Mouse (Mus musculus) midbrain, embryonic 12.5 days (tissue): ENCODE results near the gene Psmc3ip. TPM values are rescaled to one million over a fixed set of nuclear protein-coding genes. Genes with fewer than 3 reads are reported as not detected.

Experiments
- ATAC-seq: fragments of 200-750 bp; cut with Nextera tagmentation; 2 replicates; pipeline ENCODE4 v1.8.0; 2017; ENCODE audit warnings: low read depth, moderate TSS enrichment, moderate library complexity; ENCODE audit not compliant: low FRiP score
- H3K27ac ChIP-seq: fragments of 300-500 bp; sonication (generic); replicated peaks from 2 replicates; pipeline ENCODE4 v1.5.1; 2016; ENCODE audit warnings: mild to moderate bottlenecking
- H3K27me3 ChIP-seq: fragments of 300-500 bp; sonication (generic); 2 replicates; pipeline ENCODE4 v1.6.1; 2016; ENCODE audit warnings: mild to moderate bottlenecking
- H3K36me3 ChIP-seq: fragments of 300-500 bp; sonication (generic); 2 replicates; pipeline ENCODE4 v1.6.1; 2016
- H3K4me1 ChIP-seq: fragments of 300-500 bp; sonication (generic); 2 replicates; pipeline ENCODE4 v1.6.1; 2016
- H3K4me2 ChIP-seq: fragments of 300-500 bp; sonication (generic); replicated peaks from 2 replicates; pipeline ENCODE4 v1.6.1; 2016; ENCODE audit warnings: mild to moderate bottlenecking, moderate library complexity
- H3K4me3 ChIP-seq: fragments of 300-500 bp; sonication (generic); 2 replicates; pipeline ENCODE4 v1.5.1; 2016; ENCODE audit warnings: mild to moderate bottlenecking
- H3K9ac ChIP-seq: fragments of 300-500 bp; sonication (generic); replicated peaks from 2 replicates; pipeline ENCODE4 v1.6.1; 2016; ENCODE audit warnings: mild to moderate bottlenecking, moderate library complexity
- H3K9me3 ChIP-seq: fragments of 300-500 bp; sonication (generic); 2 replicates; pipeline ENCODE4 v1.6.1; 2016; ENCODE audit warnings: mild to moderate bottlenecking
- WGBS: fragments of 180-500 bp; shearing (Covaris S2); methylation state at CpG from one replicate; pipeline ENCODE4 v1.1.7; 2016; 5-methylcytosine and 5-hydroxymethylcytosine counted together
- polyA plus RNA-seq: library from polyadenylated mRNA; unstranded; fragments of >200 nt; fragmentation: Nextera tagmentation; extraction: Ambion mirVana; gene quantifications from 2 replicates; pipeline ENCODE4 v1.2.1, GENCODE M21; 2016

Psmc3ip gene
- polyA plus RNA-seq, 1 experiment from 2014 or later, result 41.7 TPM

DNA sequence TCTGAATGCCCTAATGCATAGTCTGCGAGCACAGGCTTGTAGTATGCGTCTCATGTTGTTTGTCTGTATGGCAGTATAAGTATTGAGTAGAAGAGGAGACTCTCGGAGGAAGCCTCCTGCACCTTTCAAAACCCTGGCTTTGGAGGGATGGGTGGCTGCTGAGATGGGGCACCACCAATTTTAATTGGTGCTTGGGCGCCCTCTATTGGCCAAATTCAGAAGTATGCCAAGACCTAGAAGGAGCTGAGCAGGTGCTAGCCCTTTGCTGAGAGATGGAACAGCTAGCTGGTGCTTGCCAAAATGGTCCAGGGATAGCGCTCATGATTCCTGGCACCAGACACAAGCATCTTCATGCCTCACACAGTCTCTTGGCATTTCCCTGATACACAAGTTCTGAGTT lies 37.4 kb downstream of the Psmc3ip start:
- no peak for ATAC-seq
- Histone ChIP-seq H3K27me3 (no peaks in the 10 kb centered on the region), H3K4me3 (no peak overlapping the region), H3K9ac (no peak overlapping the region), H3K9me3 (no peaks in the 10 kb centered on the region), H3K4me2 (no peak overlapping the region), H3K4me1 (no peaks in the 10 kb centered on the region), H3K27ac (no peak overlapping the region), H3K36me3 (peaks cover 82% of the 10 kb centered on the region)
- 32% methylated on average over 5 of the region's 5 CpGs for WGBS

DNA sequence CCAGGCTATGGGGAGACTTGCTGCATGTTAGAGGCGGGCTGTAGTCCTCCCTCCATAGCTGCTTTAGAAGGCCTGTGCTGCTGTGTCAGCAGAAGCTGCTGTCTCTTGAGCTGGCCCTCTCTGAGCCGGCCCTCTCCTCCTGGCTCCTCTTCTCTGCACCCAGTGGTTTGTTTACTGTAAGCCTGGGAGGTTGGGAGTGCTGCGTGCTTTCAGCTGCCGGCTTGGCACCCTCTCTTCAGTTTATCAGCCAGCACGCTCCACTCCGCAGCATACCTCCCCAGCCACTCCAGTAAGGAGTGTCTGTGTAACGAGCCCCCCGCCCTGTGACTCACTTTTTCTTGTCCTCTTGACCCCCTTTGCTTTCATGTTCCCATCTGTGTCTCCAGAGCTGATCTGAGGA lies 38.4 kb downstream of the Psmc3ip start:
- peaks cover 81% of the 10 kb centered on the region for H3K36me3 ChIP-seq
- no peak for ATAC-seq
- 64% methylated on average over 8 of the region's 8 CpGs for WGBS

DNA sequence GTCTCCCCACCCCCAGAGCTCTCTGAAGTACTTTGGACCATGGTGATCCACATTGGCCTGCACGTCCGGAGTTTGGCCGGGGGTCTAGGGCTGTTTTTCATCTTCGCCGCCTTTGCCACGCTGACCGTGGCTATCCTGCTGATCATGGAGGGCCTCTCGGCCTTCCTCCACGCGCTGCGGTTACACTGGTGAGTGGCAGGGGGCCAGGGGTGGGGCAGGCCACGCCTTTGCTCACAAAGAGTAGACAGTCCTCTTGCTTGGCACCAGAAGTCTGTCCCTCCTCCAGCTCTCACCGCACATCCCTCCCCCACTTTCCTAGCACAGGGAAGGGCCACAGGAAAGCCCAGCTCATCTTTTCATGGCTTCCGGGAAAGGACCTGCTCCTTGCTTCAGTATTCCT lies 39.8 kb downstream of the Psmc3ip start:
- Histone ChIP-seq H3K9ac (no peak overlapping the region), H3K4me3 (no peak overlapping the region), H3K4me2 (no peak overlapping the region), H3K36me3 (peaks cover 81% of the 10 kb centered on the region), H3K27ac (no peak overlapping the region), H3K27me3 (no peaks in the 10 kb centered on the region), H3K4me1 (no peaks in the 10 kb centered on the region), H3K9me3 (no peaks in the 10 kb centered on the region)
- ATAC-seq, result no peak
- 85% methylated on average over 14 of the region's 14 CpGs for WGBS

More for the DNA sequence above, 38.4 kb downstream of the Psmc3ip start:
- Histone ChIP-seq H3K27me3 (no peaks in the 10 kb centered on the region), H3K4me1 (no peaks in the 10 kb centered on the region), H3K9ac (no peak overlapping the region), H3K9me3 (no peaks in the 10 kb centered on the region), H3K4me2 (no peak overlapping the region), H3K27ac (no peak overlapping the region), H3K4me3 (no peak overlapping the region)

DNA sequence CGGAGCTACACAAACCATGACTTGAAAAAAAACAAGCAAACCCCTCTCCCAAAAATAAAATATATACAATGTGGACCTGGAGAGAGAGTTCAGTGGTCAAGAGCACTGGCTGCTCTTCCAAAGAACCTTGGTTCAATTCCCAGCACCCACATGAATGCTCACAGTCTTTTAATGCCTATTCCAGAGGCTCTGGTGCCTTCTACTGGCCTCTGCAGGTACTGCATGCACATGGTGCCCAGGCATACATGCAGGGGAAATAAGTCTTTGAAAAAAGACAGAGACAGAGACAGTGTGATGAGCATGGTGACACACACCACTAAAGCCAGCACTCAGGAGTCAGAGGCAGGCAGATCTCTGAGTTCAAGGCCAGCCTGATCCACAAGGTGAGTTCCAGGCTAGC lies 41.3 kb downstream of the Psmc3ip start:
- H3K9ac ChIP-seq, result no peak overlapping the region
- peaks cover 81% of the 10 kb centered on the region for H3K36me3 ChIP-seq
- H3K4me2 ChIP-seq, result no peak overlapping the region
- no peaks in the 10 kb centered on the region for H3K4me1 ChIP-seq
- no peaks in the 10 kb centered on the region for H3K27me3 ChIP-seq
- ATAC-seq, result no peak
- no peak overlapping the region for H3K4me3 ChIP-seq
- no peak overlapping the region for H3K27ac ChIP-seq
- H3K9me3 ChIP-seq, result no peaks in the 10 kb centered on the region
- WGBS, result 95% methylated on average over 1 of the region's 1 CpGs

DNA sequence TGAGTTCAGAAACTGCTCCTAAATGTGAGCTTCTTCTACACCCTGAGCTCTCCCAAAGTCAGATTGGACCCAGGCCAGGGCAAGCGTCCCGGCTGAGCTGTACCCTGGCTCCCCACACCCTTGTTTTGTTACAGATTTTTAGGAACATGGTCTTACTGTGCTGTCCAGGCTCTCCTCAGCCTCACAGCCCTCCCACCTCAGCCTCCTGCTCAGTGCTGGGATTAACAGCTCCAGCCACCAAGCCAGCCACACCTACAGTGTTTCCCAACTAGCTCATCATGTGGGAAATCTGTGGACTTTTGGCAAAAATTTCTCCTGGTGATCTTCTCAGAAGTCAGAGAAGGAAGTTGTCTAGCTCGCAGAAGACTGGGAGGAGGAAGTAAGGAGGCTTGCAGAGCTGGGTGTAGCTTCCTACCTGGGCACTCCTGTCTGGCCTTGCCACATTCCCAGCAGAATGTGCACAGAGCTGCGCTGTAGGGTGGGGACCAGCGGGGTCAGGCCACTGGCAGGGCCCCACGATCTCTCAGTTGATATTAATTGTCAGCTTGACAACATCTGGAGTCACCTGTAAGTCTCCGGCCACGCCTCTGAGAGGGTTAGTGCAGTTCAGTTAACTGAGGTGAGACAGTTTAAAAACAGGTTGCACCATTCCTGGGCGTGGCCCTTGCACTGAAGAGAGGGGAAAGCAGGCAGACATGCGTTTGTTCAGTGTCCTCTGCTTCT lies 42.3 kb downstream of the Psmc3ip start:
- 93% methylated on average over 10 of the region's 10 CpGs for WGBS
- Histone ChIP-seq H3K27me3 (no peaks in the 10 kb centered on the region), H3K4me1 (no peaks in the 10 kb centered on the region), H3K4me2 (no peak overlapping the region), H3K27ac (no peak overlapping the region), H3K9ac (no peak overlapping the region), H3K36me3 (peaks cover 84% of the 10 kb centered on the region), H3K9me3 (no peaks in the 10 kb centered on the region), H3K4me3 (no peak overlapping the region)
- no peak for ATAC-seq

DNA sequence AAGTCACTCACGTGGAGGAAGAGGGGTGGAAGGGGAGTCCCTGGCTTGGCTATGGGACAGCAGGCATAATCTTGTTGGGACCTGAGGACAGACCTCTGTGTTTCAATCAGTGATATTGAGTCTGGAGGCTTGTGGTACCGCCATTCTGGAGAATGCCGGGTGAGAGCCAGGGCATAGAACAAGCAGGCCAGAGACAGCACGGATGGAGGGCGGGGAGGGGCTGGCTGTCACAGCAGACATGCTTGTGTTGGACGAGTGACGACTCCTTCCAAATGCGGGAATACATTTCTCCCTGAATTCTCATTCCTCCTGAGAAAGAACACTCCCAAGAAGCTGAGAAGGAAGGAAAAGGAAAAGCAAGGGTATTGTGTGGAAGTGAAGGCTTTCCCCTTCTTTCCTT lies 43.6 kb downstream of the Psmc3ip start:
- Histone ChIP-seq H3K4me2 (no peak overlapping the region), H3K9me3 (no peaks in the 10 kb centered on the region), H3K36me3 (peaks cover 89% of the 10 kb centered on the region), H3K27me3 (no peaks in the 10 kb centered on the region), H3K9ac (no peak overlapping the region), H3K4me3 (no peak overlapping the region), H3K27ac (no peak overlapping the region), H3K4me1 (no peaks in the 10 kb centered on the region)
- ATAC-seq, result no peak
- 88% methylated on average over 8 of the region's 8 CpGs for WGBS

DNA sequence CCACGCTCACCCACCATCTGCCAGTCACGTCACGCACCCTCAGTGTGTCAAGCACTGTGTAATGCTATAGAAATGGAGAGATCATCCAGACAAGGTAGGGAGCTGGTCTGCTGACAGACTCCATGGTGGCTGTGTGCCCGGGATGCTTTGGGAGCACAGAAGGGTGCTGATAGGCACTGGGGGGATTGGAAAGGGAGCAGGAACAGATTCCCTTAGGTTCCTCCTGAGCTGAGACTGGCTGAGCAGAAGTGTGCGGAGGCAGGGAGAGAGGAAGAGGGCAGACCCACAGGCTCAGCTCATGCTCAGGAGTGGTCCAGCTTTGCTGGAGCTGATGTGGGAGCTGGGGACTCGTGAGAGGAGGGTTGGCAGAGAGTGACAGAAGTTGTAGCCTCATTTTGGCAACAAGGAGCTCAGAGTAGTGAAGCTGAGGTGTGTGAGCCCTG lies 44.2 kb downstream of the Psmc3ip start:
- H3K9ac ChIP-seq, result no peak overlapping the region
- H3K36me3 ChIP-seq, result peaks cover 91% of the 10 kb centered on the region
- no peak for ATAC-seq
- no peak overlapping the region for H3K27ac ChIP-seq
- H3K9me3 ChIP-seq, result no peaks in the 10 kb centered on the region
- WGBS, result 85% methylated on average over 6 of the region's 6 CpGs
- no peaks in the 10 kb centered on the region for H3K27me3 ChIP-seq
- H3K4me3 ChIP-seq, result no peak overlapping the region
- H3K4me1 ChIP-seq, result no peaks in the 10 kb centered on the region
- no peak overlapping the region for H3K4me2 ChIP-seq

DNA sequence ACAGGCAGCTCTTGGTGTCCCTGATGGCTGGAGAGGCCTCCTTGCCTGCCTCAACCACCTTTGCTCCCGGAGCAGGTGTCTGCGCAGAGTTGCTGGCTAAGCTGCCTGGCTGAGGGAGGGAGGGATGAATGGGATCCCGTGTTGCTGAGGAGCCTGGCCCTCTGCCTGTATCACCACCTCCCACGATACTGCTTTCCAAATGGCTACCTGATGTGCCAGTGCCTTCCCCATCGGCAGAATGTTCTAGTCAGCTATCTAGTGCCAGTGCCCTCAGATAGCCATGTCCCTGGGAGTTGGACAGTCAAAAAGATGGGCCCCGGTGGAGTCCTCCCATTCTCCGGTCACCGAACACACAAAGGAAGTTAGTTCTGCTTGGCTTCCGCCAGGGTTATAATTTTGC lies 44.9 kb downstream of the Psmc3ip start:
- Histone ChIP-seq H3K27ac (no peak overlapping the region), H3K36me3 (peaks cover 94% of the 10 kb centered on the region)
- no peak for ATAC-seq

DNA sequence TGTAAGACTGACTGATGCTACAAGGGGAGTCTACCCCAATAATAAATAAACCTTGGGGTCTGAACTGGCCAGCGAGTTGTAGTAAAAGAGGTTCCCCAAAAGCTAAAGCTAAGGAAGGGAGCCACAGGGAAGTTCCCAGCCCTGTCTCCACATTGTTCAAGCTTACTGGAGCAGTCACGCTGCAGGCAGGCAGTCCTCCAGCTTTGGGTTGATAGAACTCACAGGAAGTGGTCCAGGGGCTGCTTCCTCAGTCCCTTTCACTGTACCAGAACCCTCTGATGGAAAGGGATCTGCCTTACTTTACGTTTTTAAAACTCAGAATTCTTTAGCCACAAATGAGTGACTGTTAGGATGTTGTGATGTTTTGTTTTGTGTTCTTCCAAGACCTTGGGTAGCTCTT lies 47.7 kb downstream of the Psmc3ip start:
- Histone ChIP-seq H3K4me3 (no peak overlapping the region), H3K27me3 (no peaks in the 10 kb centered on the region), H3K4me1 (no peaks in the 10 kb centered on the region), H3K9ac (no peak overlapping the region), H3K9me3 (no peaks in the 10 kb centered on the region), H3K4me2 (no peak overlapping the region), H3K27ac (no peak overlapping the region), H3K36me3 (peaks cover 97% of the 10 kb centered on the region)
- ATAC-seq, result no peak
- 83% methylated on average over 3 of the region's 3 CpGs for WGBS

More for the DNA sequence above, 44.9 kb downstream of the Psmc3ip start:
- Histone ChIP-seq H3K4me3 (no peak overlapping the region), H3K4me1 (no peaks in the 10 kb centered on the region), H3K9me3 (no peaks in the 10 kb centered on the region), H3K4me2 (no peak overlapping the region), H3K27me3 (no peaks in the 10 kb centered on the region), H3K9ac (no peak overlapping the region)
- 87% methylated on average over 9 of the region's 9 CpGs for WGBS

DNA sequence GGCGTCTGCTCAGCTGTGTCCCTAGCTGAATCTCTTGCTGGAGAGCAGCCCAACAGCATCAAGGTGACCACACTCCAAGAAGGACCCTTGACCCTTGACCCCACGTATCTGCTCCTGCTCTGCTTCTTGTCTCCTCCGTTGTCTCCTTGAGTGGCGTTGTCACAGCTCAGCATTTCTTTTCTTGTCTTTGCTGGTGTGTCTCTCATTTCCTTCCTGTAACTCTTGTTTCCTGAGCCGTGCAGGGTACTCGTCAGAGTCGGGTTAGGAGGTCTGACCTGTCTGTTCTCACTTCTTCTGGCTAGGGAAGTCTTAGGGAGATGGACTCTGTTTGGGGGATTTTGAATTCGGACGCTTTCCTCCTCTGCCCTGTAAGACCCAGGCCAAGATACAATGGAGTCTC lies 48.8 kb downstream of the Psmc3ip start:
- ATAC-seq, result no peak

DNA sequence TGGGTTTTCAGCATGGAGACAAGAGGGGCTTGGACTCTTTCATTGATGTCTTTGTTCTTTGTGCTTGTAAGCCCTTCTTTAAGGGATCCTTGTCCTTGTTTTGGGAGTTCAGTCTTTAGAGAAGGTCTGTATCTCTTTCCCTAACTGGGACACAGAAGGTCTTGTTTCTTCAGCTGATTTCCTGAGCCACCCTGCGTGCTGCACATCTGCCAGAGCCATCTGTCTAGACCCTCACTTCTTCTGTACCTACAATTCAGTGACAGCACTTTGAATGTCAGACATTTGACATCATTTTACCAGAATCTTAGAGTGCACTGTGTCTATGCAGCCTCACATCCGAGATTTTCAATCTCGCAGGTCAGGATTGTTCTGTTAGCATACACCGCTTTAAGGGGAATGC lies 49.4 kb downstream of the Psmc3ip start:
- Histone ChIP-seq H3K27ac (no peak overlapping the region), H3K4me2 (no peak overlapping the region), H3K4me3 (no peak overlapping the region), H3K36me3 (peaks cover 95% of the 10 kb centered on the region), H3K9me3 (no peaks in the 10 kb centered on the region), H3K27me3 (no peaks in the 10 kb centered on the region), H3K4me1 (no peaks in the 10 kb centered on the region), H3K9ac (no peak overlapping the region)
- no peak for ATAC-seq
- WGBS, result 94% methylated on average over 4 of the region's 4 CpGs

More for the DNA sequence above, 48.8 kb downstream of the Psmc3ip start:
- Histone ChIP-seq H3K9ac (no peak overlapping the region), H3K4me3 (no peak overlapping the region), H3K36me3 (peaks cover 95% of the 10 kb centered on the region), H3K9me3 (no peaks in the 10 kb centered on the region), H3K27me3 (no peaks in the 10 kb centered on the region), H3K4me1 (no peaks in the 10 kb centered on the region), H3K27ac (no peak overlapping the region), H3K4me2 (no peak overlapping the region)
- 65% methylated on average over 9 of the region's 9 CpGs for WGBS
